Mouse (Mus musculus) left cerebral cortex, adult 2 months (tissue): ENCODE data around the gene Catsper4. TPM values are rescaled to one million over a fixed set of nuclear protein-coding genes. Genes with fewer than 3 reads are reported as not detected.

ENCODE experiments used
- DNase-seq, 2 experiments: peaks; one replicate each; pipeline ENCODE4 v3.0.0; 2021 to 2022; ENCODE audit warnings: low spot score in 2 of 2, mixed read lengths in 1 of 2; ENCODE audit errors: extremely low spot score in 1 of 2
- H3K27ac ChIP-seq: fragments of 200-600 bp; 2 replicates; pipeline ENCODE4 v1.8.1; 2022
- H3K4me3 ChIP-seq: fragments of 200-600 bp; 2 replicates; pipeline ENCODE4 v1.8.1; 2022
- CTCF ChIP-seq: fragments of 200-600 bp; IDR thresholded peaks from 2 replicates; pipeline ENCODE4 v1.8.1; 2022; ENCODE audit warnings: antibody characterized with exemption, mild to moderate bottlenecking, moderate library complexity
- intact Hi-C: fragments of 180-260 bp; cut with DNase I; formaldehyde crosslinking; loops from one replicate; pipeline ENCODE4 v1.15.1; 2025
- total RNA-seq, 2 experiments: library from RNA; stranded (reverse); gene quantifications; 2 replicates each; pipeline ENCODE4 v1.2.3; 2021

The Catsper4 gene
- total RNA-seq, 2 experiments from 2014 or later = not detected

DNA sequence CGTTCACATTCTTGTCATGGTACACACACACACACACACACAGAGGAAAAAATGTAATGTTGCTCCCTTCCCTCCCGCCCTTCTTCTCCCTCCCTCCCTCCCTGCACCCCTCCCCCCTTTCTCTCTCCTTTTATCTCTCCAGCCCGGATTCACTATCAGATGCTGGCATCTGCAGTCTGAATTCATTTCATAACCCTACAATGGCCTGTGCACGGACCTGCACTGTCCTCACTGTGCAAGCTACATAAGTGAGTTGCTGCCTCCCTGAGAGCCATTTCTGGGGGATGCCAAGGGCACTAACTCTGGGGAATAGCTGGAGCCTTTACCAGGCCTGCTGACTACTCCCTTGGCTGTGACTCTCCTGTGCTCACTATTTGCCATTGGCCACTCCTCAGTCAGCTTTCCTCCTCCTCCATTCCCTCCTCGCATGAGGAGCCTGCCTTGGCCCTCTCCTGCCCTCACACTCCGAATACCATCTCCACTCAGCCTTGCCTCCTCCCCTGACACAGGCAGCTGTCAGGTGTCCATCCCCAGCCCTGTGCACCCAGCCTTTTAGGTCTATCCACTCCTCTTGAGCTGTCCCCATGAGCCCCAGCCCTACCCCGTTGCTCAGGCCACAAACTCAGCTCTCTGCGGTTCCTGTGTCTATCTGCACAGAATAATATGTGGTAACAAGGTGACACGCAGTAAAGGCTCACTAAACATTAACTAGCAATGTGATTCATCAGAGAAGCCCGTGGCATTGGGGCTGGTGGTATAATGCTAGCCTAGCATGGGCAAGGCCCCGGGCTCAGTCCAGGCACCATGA, 4.2 kb downstream of the Catsper4 start:
- no peak for DNase-seq
- H3K27ac ChIP-seq = no peak overlapping the region
- intact Hi-C loops = no loop called here
- TF ChIP-seq CTCF = no peak
- no peak overlapping the region for H3K4me3 ChIP-seq

- DNase-seq = no peak
- H3K4me3 ChIP-seq = no peak overlapping the region
- H3K27ac ChIP-seq = no peak overlapping the region
- TF ChIP-seq CTCF = no peak
- intact Hi-C loops = no loop called here
These were observed 20.6 kb downstream of the Catsper4 start for GRCm38 (mm10) chr4:134206488-134207053.

DNA sequence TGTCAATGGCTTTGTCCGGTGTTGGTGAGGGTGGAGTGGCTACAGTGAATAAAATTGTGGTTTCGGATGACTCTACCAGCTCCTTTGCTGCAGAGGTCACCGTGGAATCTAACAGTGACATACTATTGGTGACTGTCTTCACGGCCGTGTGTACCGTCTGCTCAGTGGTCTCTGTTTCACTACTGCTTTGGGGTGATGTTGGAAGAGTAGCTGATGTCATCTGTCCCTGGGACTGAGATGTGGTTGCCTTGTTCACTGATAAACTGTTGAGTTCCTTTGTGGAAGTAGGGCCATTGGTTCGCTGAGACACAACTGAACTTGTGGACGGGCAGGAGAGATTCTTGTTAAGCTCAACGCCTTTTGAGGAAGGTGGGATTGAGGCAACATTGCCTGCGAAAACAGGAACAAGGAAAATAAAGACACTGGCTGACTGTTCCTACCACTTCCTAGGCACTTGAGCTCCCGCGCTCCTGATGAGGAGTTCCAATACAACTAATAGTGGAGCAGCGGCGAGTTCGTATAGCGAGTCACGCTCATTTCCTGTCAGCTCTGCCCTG, 23.8 kb downstream of the Catsper4 start:
- no peak overlapping the region for H3K4me3 ChIP-seq
- no peak for TF ChIP-seq CTCF
- DNase-seq = no peak
- intact Hi-C loops = no loop called here
- no peak overlapping the region for H3K27ac ChIP-seq

DNA sequence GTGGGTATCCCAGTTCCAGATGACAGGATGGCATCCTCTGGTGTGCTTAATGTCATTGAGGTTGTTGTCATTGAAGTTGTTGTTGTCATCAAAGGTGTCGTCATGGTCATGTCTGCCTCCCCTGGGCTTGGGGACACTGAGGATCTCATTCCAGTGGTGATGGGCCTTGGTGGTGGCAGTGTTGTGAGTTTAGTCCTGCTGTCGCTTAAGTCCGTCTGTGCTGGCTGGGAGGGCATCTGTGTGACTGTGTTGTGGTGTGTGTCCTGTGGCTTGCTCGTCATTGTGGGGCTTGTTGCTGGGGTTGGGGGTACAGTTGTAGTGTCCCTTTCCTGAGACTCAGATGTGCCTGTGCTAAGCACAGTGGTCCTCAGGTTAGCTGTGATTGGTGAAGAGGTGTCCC, 24.3 kb downstream of the Catsper4 start, which contains the start of gene Gm7534:
TSS of gene Gm7534 (minus strand) at position 101 of the 400 bp plus-strand sequence.
- Histone ChIP-seq H3K27ac (no peak within 1 kb of the TSS), H3K4me3 (no peak within 1 kb of the TSS)
- intact Hi-C loops = no loop called here
- no peak for DNase-seq
- no peak for TF ChIP-seq CTCF

DNA sequence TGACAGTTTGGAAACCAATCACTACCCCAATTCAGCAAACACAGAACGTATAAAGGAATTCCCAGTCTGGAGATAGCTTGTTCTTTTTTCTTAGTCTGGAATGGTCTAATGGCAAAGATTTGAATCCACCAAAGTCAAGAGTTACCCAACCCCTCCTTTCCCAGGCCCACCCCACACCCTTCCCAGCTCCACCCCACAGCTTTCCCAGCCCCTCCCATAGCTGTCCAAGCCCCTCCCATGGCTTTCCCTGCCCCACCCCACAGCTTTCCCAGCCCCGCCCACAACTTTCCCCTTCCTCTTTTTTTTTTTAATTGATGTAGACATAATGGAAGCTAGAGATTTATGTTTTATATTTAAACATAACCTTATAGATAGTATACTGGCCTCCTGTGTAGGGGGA, 27.8 kb downstream of the Catsper4 start:
- H3K27ac ChIP-seq = no peak overlapping the region
- intact Hi-C loops = no loop called here
- H3K4me3 ChIP-seq = no peak overlapping the region
- no peak for DNase-seq
- TF ChIP-seq CTCF = no peak

- intact Hi-C loops = loop anchor here (2.0 to 10.0 kb wide), 3 partner anchors 59 to 289 kb away; partner anchors contain the start of genes Pdik1l and Zfp593
- TF ChIP-seq CTCF = no peak
- H3K27ac ChIP-seq = peak overlapping the region; percentile 63
- H3K4me3 ChIP-seq = peak overlapping the region; percentile 66
- no peak for DNase-seq
These were observed 40.9 kb downstream of the Catsper4 start for GRCm38 (mm10) chr4:134186268-134186667.

DNA sequence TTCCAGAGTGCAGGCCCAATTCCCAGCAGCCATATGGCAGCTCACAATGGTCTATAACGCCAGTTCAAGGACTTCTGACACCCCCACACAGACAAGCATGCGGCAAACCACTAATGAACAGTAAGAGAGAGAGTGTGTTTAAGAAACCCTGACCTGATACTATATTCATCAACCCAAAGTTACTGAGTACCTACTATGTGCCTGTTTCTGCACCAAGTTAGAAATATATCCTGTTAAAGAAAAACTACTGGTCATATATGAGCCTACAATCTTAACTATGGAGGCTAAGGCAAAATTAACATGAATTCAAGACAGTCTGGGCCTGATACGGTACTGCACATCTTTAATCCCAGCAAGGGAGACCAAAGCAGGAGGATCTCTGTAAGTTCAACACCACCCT, 41.6 kb downstream of the Catsper4 start:
- no peak overlapping the region for H3K27ac ChIP-seq
- DNase-seq = no peak
- no peak for TF ChIP-seq CTCF
- intact Hi-C loops = loop anchor here (10.0 kb wide), 1 partner anchor 289 kb away; no protein-coding TSS in a partner anchor
- no peak overlapping the region for H3K4me3 ChIP-seq

DNA sequence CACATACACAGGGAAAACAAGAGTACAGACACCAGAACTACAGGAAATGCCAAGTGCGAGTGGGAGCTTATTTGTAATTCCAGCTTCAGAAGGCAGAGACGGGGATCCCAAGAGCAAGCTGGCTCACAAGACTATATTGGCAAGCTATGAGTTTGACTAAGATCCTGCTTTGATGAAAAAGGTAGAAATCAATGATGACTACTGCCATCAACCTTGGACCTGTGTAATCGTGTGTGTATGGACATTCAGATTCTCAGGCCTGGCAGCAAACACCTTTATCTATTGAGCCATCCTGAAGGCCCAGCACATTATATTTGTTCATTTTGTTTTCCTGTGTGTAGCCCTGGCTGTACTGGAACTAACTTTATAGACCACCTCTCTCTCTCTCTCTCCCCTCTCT, 43.5 kb downstream of the Catsper4 start:
- DNase-seq = no peak
- H3K27ac ChIP-seq = no peak overlapping the region
- no peak overlapping the region for H3K4me3 ChIP-seq
- intact Hi-C loops = loop anchor here (10.0 kb wide), 1 partner anchor 291 kb away; no protein-coding TSS in a partner anchor
- TF ChIP-seq CTCF = no peak

- no peak overlapping the region for H3K27ac ChIP-seq
- no peak overlapping the region for H3K4me3 ChIP-seq
- DNase-seq = no peak
- no peak for TF ChIP-seq CTCF
- intact Hi-C loops = loop anchor here (10.0 kb wide), 1 partner anchor 293 kb away; no protein-coding TSS in a partner anchor
These were observed 45.4 kb downstream of the Catsper4 start for GRCm38 (mm10) chr4:134181825-134182224.

DNA sequence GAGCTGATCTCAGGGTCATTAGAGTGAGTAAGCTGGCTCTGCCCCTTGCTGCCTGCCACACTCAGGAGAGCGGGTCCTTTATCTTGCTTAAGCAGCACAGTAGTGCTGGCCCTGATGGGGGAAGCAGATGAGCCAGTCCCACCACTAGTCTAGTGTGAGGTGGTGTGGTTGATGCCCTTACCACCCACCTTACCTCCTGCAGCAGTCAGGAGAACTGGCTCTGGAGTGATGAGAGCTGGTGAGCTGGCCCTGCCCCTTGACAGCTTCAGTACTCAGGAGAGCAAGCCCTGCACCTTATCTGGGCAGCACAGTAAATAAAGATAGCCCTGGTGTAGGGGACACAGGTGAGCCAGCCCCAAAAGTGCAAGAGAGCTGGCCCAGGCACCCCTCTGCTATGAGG, 46.1 kb downstream of the Catsper4 start:
- H3K4me3 ChIP-seq = no peak overlapping the region
- no peak for TF ChIP-seq CTCF
- no peak for DNase-seq
- H3K27ac ChIP-seq = no peak overlapping the region
- intact Hi-C loops = loop anchor here (10.0 kb wide), 1 partner anchor 294 kb away; no protein-coding TSS in a partner anchor

DNA sequence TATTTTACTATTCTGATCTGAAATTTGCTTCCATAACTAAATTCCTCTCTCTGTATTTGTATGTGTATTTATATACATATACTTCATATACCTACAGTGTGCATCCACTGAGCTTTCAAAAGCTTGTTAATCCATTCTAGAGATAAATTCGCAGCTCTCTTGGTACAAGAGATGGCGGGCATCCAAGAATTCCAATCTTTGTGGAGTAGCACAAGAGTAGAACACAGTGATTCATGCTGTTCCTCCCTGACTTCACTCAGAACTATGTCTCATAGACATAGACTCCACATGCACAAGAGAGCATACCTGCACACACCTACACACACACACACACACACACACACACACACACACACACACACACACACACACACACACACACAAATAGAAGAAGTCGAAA, 54.8 kb downstream of the Catsper4 start:
- no peak for TF ChIP-seq CTCF
- Histone ChIP-seq H3K4me3 (no peak overlapping the region), H3K27ac (no peak overlapping the region)
- intact Hi-C loops = no loop called here
- no peak for DNase-seq

DNA sequence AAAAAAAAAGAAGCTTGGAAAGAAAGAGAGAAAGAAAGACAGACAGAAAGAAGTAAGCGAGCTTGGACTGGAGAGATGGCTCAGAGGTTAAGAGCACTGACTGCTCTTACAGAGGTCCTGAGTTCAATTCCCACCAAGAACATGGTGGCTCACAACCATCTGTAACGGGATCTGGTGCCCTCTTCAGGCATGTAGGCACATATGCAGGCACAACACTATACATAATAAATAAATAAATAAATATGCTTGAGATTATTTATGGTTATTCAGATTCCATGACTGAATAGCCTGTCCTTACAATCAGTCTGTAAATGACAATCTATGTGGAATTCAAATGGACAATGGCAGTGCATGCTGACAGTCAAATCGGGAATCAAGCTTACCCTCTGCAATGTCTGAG, 60.3 kb downstream of the Catsper4 start:
- TF ChIP-seq CTCF = peak; percentile 13
- intact Hi-C loops = no loop called here

More for the DNA sequence above, 60.3 kb downstream of the Catsper4 start:
- DNase-seq = no peak
- Histone ChIP-seq H3K4me3 (no peak overlapping the region), H3K27ac (no peak overlapping the region)
